ENCODE assay signal across 8 mouse cellular contexts in genomic region chr7:140941222-140942051, GRCm38 (mm10). TPM values are rescaled to one million over a fixed set of nuclear protein-coding genes. Genes with fewer than 3 reads are reported as not detected.
DNase-seq lines count a peak whose midpoint lies in the region; ATAC-seq and TF ChIP-seq lines count a peak whose summit lies in the region.

TSS of gene Pgghg (plus strand) at chr7:140941391.

- peak; percentile 91 for TF ChIP-seq POLR2A in liver, adult 2 months (IDR thresholded peaks at IDR 0.05; ENCODE audit: extremely low read depth, insufficient read depth, low read length)

- 3% methylated on average over 33 of the region's 33 CpGs for WGBS in embryonic facial prominence, embryonic 11.5 days
- 1% methylated on average over 33 of the region's 33 CpGs for WGBS in liver, adult 2 months

- H3K4me2 ChIP-seq in embryonic facial prominence, embryonic 11.5 days (ENCODE audit: low read depth, low read length) = peak within 1 kb of the TSS; percentile 64

- no peaks in the 10 kb centered on the region for H3K27me3 ChIP-seq in embryonic facial prominence, embryonic 11.5 days (ENCODE audit: control insufficient read depth, insufficient read depth, low read length)
- H3K27me3 ChIP-seq in liver, adult 2 months (ENCODE audit: control insufficient read depth, insufficient read depth, low read length) = no peaks in the 10 kb centered on the region

- 0 out of 2 replicates have a peak within 1 kb of the TSS, but pooled peaks have one; percentile 22 for H3K27ac ChIP-seq in embryonic facial prominence, embryonic 11.5 days (replicated peaks; ENCODE audit: low read depth, low read length)
- H3K27ac ChIP-seq in liver, adult 2 months (replicated peaks; ENCODE audit: insufficient read depth, low read depth, low read length) = peak within 1 kb of the TSS; percentile 100

- H3K9ac ChIP-seq in embryonic facial prominence, embryonic 11.5 days (replicated peaks; ENCODE audit: low read length) = peak within 1 kb of the TSS; percentile 74
- H3K9ac ChIP-seq in liver, adult 2 months (ENCODE audit: low read depth, low read length) = peak within 1 kb of the TSS; percentile 93

- ATAC-seq in embryonic facial prominence, embryonic 11.5 days (replicated peaks; ENCODE audit: insufficient number of reproducible peaks, low FRiP score, low TSS enrichment, low read depth) = peak; percentile 74

- peak; percentile 94 for DNase-seq in A20 (ENCODE audit: low read depth, low spot score)
- DNase-seq in adrenal gland, postnatal 14 days = peak; percentile 94
- DNase-seq in embryonic facial prominence, embryonic 11.5 days (ENCODE audit: low spot score) = peak; percentile 88
- peak; percentile 92 to 96 for DNase-seq in heart, adult 18-20 months
- peak; percentile 84 for DNase-seq in kidney, adult 11 months
- peak; percentile 90 for DNase-seq in liver, adult 2 months (ENCODE audit: extremely low read depth, low read depth, low spot score)
- DNase-seq in monocyte, adult 2 months (ENCODE audit: low read depth in 1 of 2, low spot score in 2 of 2) = peak; percentile 79 to 85
- DNase-seq in spleen, postnatal 4 days (ENCODE audit: low spot score in 2 of 2) = peak; percentile 79 to 89

- no peaks in the 10 kb centered on the region for H3K9me3 ChIP-seq in embryonic facial prominence, embryonic 11.5 days (replicated peaks; ENCODE audit: control insufficient read depth, low read length)

- no peaks in the 10 kb centered on the region; the same call in 1 of the 2 replicates for H3K79me2 ChIP-seq in liver, adult 2 months (ENCODE audit: control insufficient read depth, insufficient read depth, low read length)

- no peaks in the 10 kb centered on the region; the same call in 1 of the 2 replicates for H3K4me1 ChIP-seq in embryonic facial prominence, embryonic 11.5 days (ENCODE audit: control insufficient read depth, insufficient read depth, low read length)
- H3K4me1 ChIP-seq in liver, adult 2 months (ENCODE audit: control insufficient read depth, insufficient read depth, low read length) = peaks cover 5% of the 10 kb centered on the region; the same call in 1 of the 2 replicates

- H3K4me3 ChIP-seq in embryonic facial prominence, embryonic 11.5 days (ENCODE audit: low read depth, low read length) = peak within 1 kb of the TSS; percentile 49
- peak within 1 kb of the TSS; percentile 65 for H3K4me3 ChIP-seq in liver, adult 2 months (ENCODE audit: insufficient read depth, low read depth, low read length)

- peak; percentile 94 for TF ChIP-seq CTCF in liver, adult 2 months (IDR thresholded peaks at IDR 0.05; ENCODE audit: low read depth, low read length)

- no peaks in the 10 kb centered on the region; the same call in 1 of the 2 replicates for H3K36me3 ChIP-seq in embryonic facial prominence, embryonic 11.5 days (replicated peaks; ENCODE audit: control insufficient read depth, insufficient read depth, low read depth, low read length)
- H3K36me3 ChIP-seq in liver, adult 2 months (ENCODE audit: control insufficient read depth, insufficient read depth, low read length) = no peaks in the 10 kb centered on the region

RNA-seq across cellular contexts. Expression of gene Pgghg, which starts in this region (rescaled TPM):
- total RNA-seq in adrenal gland, postnatal 14 days (2021) = 26.9 and 28.9 TPM in 2 replicates
- polyA plus RNA-seq in embryonic facial prominence, embryonic 11.5 days (2014; fragmentation: Nextera tagmentation; extraction: Ambion mirVana) = 12.4 and 14.3 TPM in 2 replicates
- total RNA-seq in heart, adult 18-20 months (2021) = 1 to 10 TPM; 3.5 to 4.3 TPM
- 16.6 and 19.1 TPM in 2 replicates for total RNA-seq in liver, adult 2 months (2014; rRNA removed)
- 41.3 and 43.3 TPM in 2 replicates for polyA plus RNA-seq in liver, adult 2 months (2012; rRNA removed)

Comparison
In these comparisons a context has a peak if more than half of its experiments do, and no peak if none do; other contexts are left out.
1. Peak in every context shown above with its lines: DNase-seq, ATAC-seq, H3K4me3 ChIP-seq and H3K27ac ChIP-seq.